ENCODE assay signal across 22 mouse cellular contexts in genomic region chr13:109727346-109727745, GRCm38 (mm10).
A peak's percentile ranks its signal among the peaks of the same experiment; 100 is the strongest.
DNase-seq lines count a peak whose midpoint lies in the region; ATAC-seq lines count a peak whose summit lies in the region.
"Had no signal": no experiment of that assay in that cellular context is flagged by ENCODE, and none has a peak within 500 bp of the region (broad histone marks: within the 10 kb centered on the region; RNA-seq: fewer than 3 reads in every experiment).

No protein-coding gene starts in this region.

- H3K4me1 ChIP-seq in midbrain, embryonic 11.5 days (ENCODE audit: control insufficient read depth, insufficient read depth, low read length): no peaks in the 10 kb centered on the region
- H3K4me1 ChIP-seq in midbrain, embryonic 16.5 days (ENCODE audit: control insufficient read depth, insufficient read depth, low read length): no peaks in the 10 kb centered on the region

- no peaks in the 10 kb centered on the region for H3K36me3 ChIP-seq in midbrain, embryonic 11.5 days (ENCODE audit: control insufficient read depth, insufficient read depth, low read length)
- no peaks in the 10 kb centered on the region for H3K36me3 ChIP-seq in midbrain, embryonic 16.5 days (ENCODE audit: control insufficient read depth, insufficient read depth, low read length)

- H3K27me3 ChIP-seq in midbrain, embryonic 11.5 days (ENCODE audit: control insufficient read depth, insufficient read depth, low read length): no peaks in the 10 kb centered on the region
- no peaks in the 10 kb centered on the region for H3K27me3 ChIP-seq in midbrain, embryonic 16.5 days (ENCODE audit: control insufficient read depth, insufficient read depth, low read depth, low read length)
- H3K27me3 ChIP-seq: CH12.LX, Patski had no signal

- no peak overlapping the region for H3K9ac ChIP-seq in midbrain, embryonic 11.5 days (ENCODE audit: low read length)
- H3K9ac ChIP-seq in midbrain, embryonic 16.5 days (ENCODE audit: low read depth, low read length): no peak overlapping the region

- no peaks in the 10 kb centered on the region for H3K9me3 ChIP-seq in midbrain, embryonic 11.5 days (ENCODE audit: control insufficient read depth, low read length)
- no peaks in the 10 kb centered on the region for H3K9me3 ChIP-seq in midbrain, embryonic 16.5 days (replicated peaks; ENCODE audit: control insufficient read depth, low read length, poor library complexity, severe bottlenecking)
- H3K9me3 ChIP-seq: G1E had no signal

- H3K27ac ChIP-seq in midbrain, embryonic 11.5 days (ENCODE audit: low read depth, low read length): no peak overlapping the region
- H3K27ac ChIP-seq in midbrain, embryonic 16.5 days (ENCODE audit: low read length): no peak overlapping the region

- peak; percentile 22 to 57 for DNase-seq in cerebellum, postnatal 10 days
- DNase-seq in cerebellum, postnatal 14 days: peak; percentile 15 to 34
- no peak for DNase-seq in cerebellum, postnatal 4 days (ENCODE audit: low spot score in 2 of 2)
- peak; percentile 61 for DNase-seq in midbrain, embryonic 11.5 days (ENCODE audit: low spot score, missing footprints)
- DNase-seq: adrenal gland, adult 2 months; adrenal gland, adult 8-10 months; adrenal gland, postnatal 10 days; adrenal gland, postnatal 14 days; adrenal gland, postnatal 25 days; adrenal gland, postnatal 36 days; B cell, adult 2 months; cerebellum, adult 11 months; cerebellum, adult 11-12 months; cerebellum, adult 18-20 months; cerebellum, adult 2 months had no signal

- no peak overlapping the region for H3K4me2 ChIP-seq in midbrain, embryonic 11.5 days
- H3K4me2 ChIP-seq in midbrain, embryonic 16.5 days (ENCODE audit: low read length): no peak overlapping the region

- ATAC-seq in cerebellum, adult (ENCODE audit: insufficient number of reproducible peaks, low FRiP score, low TSS enrichment): no peak
- no peak for ATAC-seq in midbrain, embryonic 11.5 days (ENCODE audit: low FRiP score)
- no peak for ATAC-seq in midbrain, embryonic 16.5 days
- ATAC-seq: activated CD4-positive, CD25-positive, alpha-beta regulatory T cell, adult 4 months; CD4-positive, CD25-positive, alpha-beta regulatory T cell, adult 4 months; Patski had no signal

- 85% methylated on average over 5 of the region's 5 CpGs for WGBS in midbrain, embryonic 11.5 days
- WGBS in midbrain, embryonic 16.5 days: 70% methylated on average over 5 of the region's 5 CpGs

- no peak overlapping the region for H3K4me3 ChIP-seq in midbrain, embryonic 11.5 days (ENCODE audit: low read depth, low read length)
- H3K4me3 ChIP-seq in midbrain, embryonic 16.5 days (ENCODE audit: low read depth, low read length): no peak overlapping the region

Comparison
In these comparisons a context has a peak if more than half of its experiments do, and no peak if none do; other contexts are left out.
1. DNase-seq: peak in cerebellum, postnatal 10 days (2 of 2), cerebellum, postnatal 14 days (2 of 2) and midbrain, embryonic 11.5 days (single experiment); none in cerebellum, postnatal 4 days (0 of 2).